Mouse (Mus musculus) liver, embryonic 14.5 days (tissue): Measurements from ENCODE around the gene Pou5f1.

ENCODE experiments used
- CTCF ChIP-seq: IDR thresholded peaks from 2 replicates; pipeline ENCODE4 v1.5.1; 2016; ENCODE audit warnings: antibody characterized with exemption, low read depth, control low read depth
- EP300 ChIP-seq: IDR thresholded peaks from 2 replicates; pipeline ENCODE4 v1.6.1; 2016; ENCODE audit warnings: antibody characterized with exemption, low read depth

- TF ChIP-seq CTCF (no peak), EP300 (no peak)
Observed at GRCm38 (mm10) chr17:35544001-35544400, 38.2 kb downstream of the Pou5f1 start.
